Mouse (Mus musculus) midbrain, embryonic 11.5 days (tissue): ENCODE measurements at regions not wholly inside any gene's neighbourhood (a gene's known extent, or its start where the extent isn't known, plus 50 kb on each side); places are given as distances from the start of the nearest gene placed in this dataset.

Source experiments
- ATAC-seq: fragments of 200-750 bp; cut with Nextera tagmentation; 2 replicates; pipeline ENCODE4 v1.8.0; 2017; ENCODE audit warnings: moderate TSS enrichment, moderate library complexity; ENCODE audit not compliant: low FRiP score
- DNase-seq: peaks from one replicate; pipeline ENCODE4 v3.0.0; 2015; ENCODE audit warnings: low spot score; ENCODE audit errors: missing footprints
- H3K27ac ChIP-seq: fragments of 300-500 bp; sonication (generic); 2 replicates; pipeline ENCODE4 v1.5.1; 2014; ENCODE audit warnings: low read depth, low read length
- H3K27me3 ChIP-seq: fragments of 300-500 bp; sonication (generic); 2 replicates; pipeline ENCODE4 v1.6.1; 2014; ENCODE audit warnings: mild to moderate bottlenecking, low read length, moderate library complexity, mixed read lengths; ENCODE audit not compliant: control insufficient read depth, insufficient read depth
- H3K36me3 ChIP-seq: fragments of 300-500 bp; sonication (generic); 2 replicates; pipeline ENCODE4 v1.6.1; 2014; ENCODE audit warnings: mild to moderate bottlenecking, low read length, moderate library complexity, mixed read lengths; ENCODE audit not compliant: control insufficient read depth, insufficient read depth
- H3K4me1 ChIP-seq: fragments of 300-500 bp; sonication (generic); 2 replicates; pipeline ENCODE4 v1.6.1; 2014; ENCODE audit warnings: low read length; ENCODE audit not compliant: control insufficient read depth, insufficient read depth
- H3K4me2 ChIP-seq: fragments of 300-500 bp; sonication (generic); 2 replicates; pipeline ENCODE4 v1.6.1; 2014; ENCODE audit warnings: mild to moderate bottlenecking, moderate library complexity
- H3K4me3 ChIP-seq: fragments of 300-500 bp; sonication (generic); 2 replicates; pipeline ENCODE4 v1.5.1; 2014; ENCODE audit warnings: low read depth, low read length
- H3K9ac ChIP-seq: fragments of 300-500 bp; sonication (generic); 2 replicates; pipeline ENCODE4 v1.6.1; 2014; ENCODE audit warnings: low read length
- H3K9me3 ChIP-seq: fragments of 300-500 bp; sonication (generic); 2 replicates; pipeline ENCODE4 v1.6.1; 2016; ENCODE audit warnings: low read length; ENCODE audit not compliant: control insufficient read depth
- WGBS: fragments of 180-500 bp; shearing (Covaris S2); extraction: QIAGEN DNeasy Blood & Tissue Kit; methylation state at CpG from one replicate; pipeline ENCODE4 v1.1.7; 2014; 5-methylcytosine and 5-hydroxymethylcytosine counted together

DNA sequence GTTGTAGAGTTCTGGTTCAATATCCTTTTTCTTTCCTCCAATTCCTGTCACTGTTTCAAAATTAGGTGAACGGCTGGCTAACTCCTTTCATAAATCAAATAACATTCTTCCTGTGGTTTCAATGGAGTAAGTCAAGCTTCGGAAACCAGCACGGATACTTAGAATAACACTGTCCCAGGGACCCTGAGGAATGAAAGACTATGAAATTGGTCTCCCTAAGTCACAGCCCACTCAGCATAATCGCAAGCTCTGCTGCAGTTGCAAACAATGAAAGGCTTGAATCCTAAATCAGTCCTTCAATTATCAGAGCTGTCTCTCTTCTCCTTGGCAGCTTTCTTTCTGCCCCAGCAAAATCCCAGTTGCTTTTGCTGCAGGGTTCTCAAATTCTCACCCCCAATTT is 475.8 kb downstream of the Rps29 start:
- no peaks in the 10 kb centered on the region for H3K27me3 ChIP-seq
- no peak overlapping the region for H3K4me3 ChIP-seq
- no peaks in the 10 kb centered on the region for H3K36me3 ChIP-seq
- no peak overlapping the region for H3K4me2 ChIP-seq
- WGBS, result 12% methylated on average over 4 of the region's 4 CpGs
- no peaks in the 10 kb centered on the region for H3K9me3 ChIP-seq
- no peaks in the 10 kb centered on the region for H3K4me1 ChIP-seq
- ATAC-seq (peak; percentile 92), DNase-seq (no peak)
- no peak overlapping the region for H3K9ac ChIP-seq
- H3K27ac ChIP-seq, result no peak overlapping the region; the same call in 1 of the 2 replicates

GRCm38 (mm10) chr12:68680668-68681067 is 478.3 kb downstream of the Rps29 start:
- DNase-seq, result no peak
- H3K27me3 ChIP-seq, result no peaks in the 10 kb centered on the region
- H3K9ac ChIP-seq, result no peak overlapping the region
- H3K36me3 ChIP-seq, result no peaks in the 10 kb centered on the region
- no peak overlapping the region for H3K4me3 ChIP-seq
- 88% methylated on average over 3 of the region's 3 CpGs for whole genome bisulfite sequencing
- H3K4me2 ChIP-seq, result no peak overlapping the region
- H3K27ac ChIP-seq, result no peak overlapping the region
- H3K4me1 ChIP-seq, result no peaks in the 10 kb centered on the region
- H3K9me3 ChIP-seq, result no peaks in the 10 kb centered on the region
- no peak for ATAC-seq

- H3K4me2 ChIP-seq, result no peak overlapping the region
- H3K4me1 ChIP-seq, result no peaks in the 10 kb centered on the region
- no peak overlapping the region for H3K27ac ChIP-seq
- H3K27me3 ChIP-seq, result no peaks in the 10 kb centered on the region
- DNase-seq (no peak), ATAC-seq (no peak)
- no peaks in the 10 kb centered on the region for H3K36me3 ChIP-seq
- 94% methylated on average over 16 of the region's 16 CpGs for WGBS
- no peak overlapping the region for H3K4me3 ChIP-seq
- no peaks in the 10 kb centered on the region for H3K9me3 ChIP-seq
- no peak overlapping the region for H3K9ac ChIP-seq
These were observed 482.8 kb downstream of the Rps29 start for GRCm38 (mm10) chr12:68676096-68676775.

DNA sequence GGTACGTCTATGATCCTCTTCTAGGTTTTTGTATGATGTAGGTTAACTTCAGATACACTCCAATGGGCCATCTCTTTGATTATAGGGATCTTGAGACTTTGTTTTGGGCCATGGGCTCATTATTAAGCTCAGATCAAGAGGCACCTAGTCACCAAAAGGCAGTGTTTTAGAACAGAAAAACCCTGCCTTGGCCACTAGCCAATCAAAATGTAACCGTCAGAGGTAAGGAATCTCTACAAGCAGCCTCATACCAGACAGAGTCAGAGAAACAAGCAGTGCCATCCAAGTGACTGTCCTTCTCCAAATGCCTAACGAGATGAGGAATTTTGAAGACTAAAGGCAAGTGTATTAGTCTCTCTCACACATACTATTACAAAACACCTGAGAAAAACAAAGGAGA is 487.0 kb downstream of the Rps29 start:
- 86% methylated on average over 3 of the region's 3 CpGs for WGBS
- Histone ChIP-seq H3K27ac (no peak overlapping the region), H3K4me2 (no peak overlapping the region), H3K4me3 (no peak overlapping the region), H3K4me1 (no peaks in the 10 kb centered on the region), H3K9me3 (no peaks in the 10 kb centered on the region), H3K27me3 (no peaks in the 10 kb centered on the region), H3K36me3 (no peaks in the 10 kb centered on the region), H3K9ac (no peak overlapping the region)
- ATAC-seq (no peak), DNase-seq (no peak)

DNA sequence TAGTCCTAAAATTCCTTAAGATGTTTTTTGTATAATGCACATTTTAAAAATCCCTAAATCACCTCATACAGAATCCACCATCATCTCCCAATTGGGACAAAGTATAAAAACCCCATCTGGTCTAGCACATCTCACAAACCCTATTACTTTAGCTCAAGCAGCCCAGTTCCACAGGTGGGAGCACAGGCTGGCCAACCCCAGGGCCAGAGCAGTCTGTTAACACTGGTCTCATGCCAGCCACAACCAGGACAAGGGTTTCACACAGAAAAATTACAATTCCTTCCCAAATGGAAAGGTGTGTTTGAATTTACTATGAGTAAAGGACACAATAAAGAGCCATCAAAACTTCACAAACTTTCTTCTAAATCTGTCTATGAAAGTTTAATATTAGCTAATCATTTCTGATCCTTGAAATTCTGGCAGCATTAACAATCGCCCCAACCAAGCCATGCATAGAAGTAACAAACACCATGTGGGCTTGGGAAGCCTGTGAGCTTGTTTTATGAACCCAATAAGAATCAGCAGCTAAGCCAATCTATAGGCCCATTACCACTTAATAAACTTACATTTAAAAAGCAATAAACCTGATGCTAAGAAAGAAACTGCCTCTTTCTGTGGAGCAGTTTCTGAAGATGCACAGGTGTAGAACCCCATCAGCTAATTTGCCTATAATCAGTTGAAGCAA is 512.9 kb downstream of the Rps29 start:
- Histone ChIP-seq H3K4me3 (no peak overlapping the region), H3K27me3 (no peaks in the 10 kb centered on the region), H3K9me3 (no peaks in the 10 kb centered on the region), H3K36me3 (no peaks in the 10 kb centered on the region), H3K27ac (no peak overlapping the region), H3K4me2 (no peak overlapping the region), H3K4me1 (no peaks in the 10 kb centered on the region), H3K9ac (no peak overlapping the region)
- ATAC-seq (no peak), DNase-seq (no peak)
- WGBS, result 85% methylated on average over 1 of the region's 1 CpGs

- no peak for DNase-seq
- 94% methylated on average over 4 of the region's 4 CpGs for WGBS
These were observed 515.3 kb downstream of the Rps29 start for GRCm38 (mm10) chr12:68643671-68644070.

DNA sequence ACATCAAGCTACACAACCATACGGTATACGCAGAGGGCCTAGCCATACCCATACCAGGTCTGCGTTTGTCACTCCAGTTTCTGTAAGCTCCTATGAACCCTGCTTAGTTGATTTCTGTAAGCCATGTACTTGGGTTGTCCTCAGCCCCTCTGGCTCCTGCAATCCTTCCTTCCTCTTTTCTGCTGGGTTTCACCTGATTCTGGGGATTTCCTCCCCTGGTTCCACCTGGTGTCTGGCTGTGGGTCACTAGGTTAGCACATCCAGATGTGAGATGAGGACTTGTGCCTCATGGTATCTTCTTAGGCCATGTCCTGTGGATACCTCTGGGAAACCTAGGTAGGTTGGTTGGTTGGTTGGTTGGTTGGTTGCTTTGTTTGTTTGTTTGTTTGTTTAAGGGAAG is 526.5 kb downstream of the Rps29 start:
- Histone ChIP-seq H3K4me3 (no peak overlapping the region), H3K27ac (no peak overlapping the region), H3K4me1 (no peaks in the 10 kb centered on the region), H3K27me3 (no peaks in the 10 kb centered on the region), H3K4me2 (no peak overlapping the region), H3K9ac (no peak overlapping the region), H3K36me3 (no peaks in the 10 kb centered on the region), H3K9me3 (no peaks in the 10 kb centered on the region)
- DNase-seq, result no peak
- 95% methylated on average over 3 of the region's 3 CpGs for WGBS
- ATAC-seq, result no peak

More at GRCm38 (mm10) chr12:68643671-68644070, 515.3 kb downstream of the Rps29 start:
- H3K27ac ChIP-seq, result no peak overlapping the region
- no peak overlapping the region for H3K9ac ChIP-seq
- no peak overlapping the region for H3K4me3 ChIP-seq
- no peaks in the 10 kb centered on the region for H3K9me3 ChIP-seq
- no peak overlapping the region for H3K4me2 ChIP-seq
- no peaks in the 10 kb centered on the region for H3K27me3 ChIP-seq
- no peak for ATAC-seq
- no peaks in the 10 kb centered on the region for H3K36me3 ChIP-seq
- H3K4me1 ChIP-seq, result no peaks in the 10 kb centered on the region

- no peaks in the 10 kb centered on the region for H3K36me3 ChIP-seq
- H3K9ac ChIP-seq, result no peak overlapping the region
- 88% methylated on average over 2 of the region's 2 CpGs for WGBS
- ATAC-seq (no peak), DNase-seq (no peak)
- no peaks in the 10 kb centered on the region for H3K9me3 ChIP-seq
- H3K4me2 ChIP-seq, result no peak overlapping the region
- no peak overlapping the region for H3K27ac ChIP-seq
- H3K27me3 ChIP-seq, result no peaks in the 10 kb centered on the region
- no peak overlapping the region for H3K4me3 ChIP-seq
- no peaks in the 10 kb centered on the region for H3K4me1 ChIP-seq
These were observed 540.6 kb downstream of the Rps29 start for GRCm38 (mm10) chr12:68618337-68618736.

GRCm38 (mm10) chr12:68605417-68606000 is 553.5 kb downstream of the Rps29 start:
- H3K27me3 ChIP-seq, result no peaks in the 10 kb centered on the region
- 84% methylated on average over 10 of the region's 10 CpGs for WGBS
- no peak overlapping the region for H3K4me3 ChIP-seq
- DNase-seq, result no peak
- H3K9me3 ChIP-seq, result no peaks in the 10 kb centered on the region
- H3K4me1 ChIP-seq, result peaks cover 3% of the 10 kb centered on the region
- no peak for ATAC-seq
- no peak overlapping the region for H3K27ac ChIP-seq
- no peak overlapping the region for H3K4me2 ChIP-seq
- H3K36me3 ChIP-seq, result no peaks in the 10 kb centered on the region
- H3K9ac ChIP-seq, result no peak overlapping the region
